Mouse (Mus musculus) natural killer cell, adult 2 months (primary cell): Measurements from ENCODE around the gene Prmt1.
"Not testable (repeated sequence)": the region's sequence is repeated elsewhere in the genome, so short reads cannot be mapped to it uniquely, and the experiment has no call there.

Experiments used
- DNase-seq, 2 experiments: peaks; one replicate each; pipeline ENCODE4 v3.0.0; 2022; ENCODE audit warnings: low spot score in 2 of 2

Gene Prmt1

DNA sequence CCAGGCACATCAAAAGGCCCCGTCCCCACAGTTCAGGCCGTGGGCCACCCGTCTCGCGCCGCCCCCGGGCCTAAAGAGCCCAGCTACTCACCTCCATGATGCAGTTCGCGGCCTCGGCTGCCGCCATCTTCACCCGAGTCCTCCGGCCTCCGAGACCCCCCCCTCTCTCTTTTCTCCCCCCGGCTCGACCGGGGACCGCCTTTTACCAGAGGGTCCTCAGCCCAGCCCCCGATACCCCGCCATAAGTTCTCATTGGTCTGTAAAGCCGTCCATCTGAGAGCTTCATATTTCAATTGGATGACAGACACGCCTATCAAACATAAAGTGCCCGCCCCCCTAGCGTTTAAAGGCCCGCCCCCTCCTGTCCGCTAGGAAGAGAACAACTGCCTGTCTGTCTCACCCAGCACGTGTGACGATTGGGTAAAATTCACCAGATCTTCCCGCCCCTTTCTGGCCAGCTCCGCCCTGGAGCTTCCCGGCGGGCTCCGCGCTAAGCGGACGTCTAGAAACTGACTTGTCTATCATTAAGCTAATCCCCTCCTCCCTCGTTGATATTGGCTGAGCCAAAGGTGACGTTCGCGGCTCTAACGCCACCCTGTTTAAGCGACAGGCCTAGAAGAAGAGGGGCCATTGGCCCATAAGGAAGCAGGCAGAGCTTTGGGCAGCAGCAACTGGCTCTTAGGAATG is at the start of gene Prmt1:
TSS of gene Prmt1 (minus strand) at position 377 of the 687 bp plus-strand sequence.
- peak; percentile 99 for DNase-seq

DNA sequence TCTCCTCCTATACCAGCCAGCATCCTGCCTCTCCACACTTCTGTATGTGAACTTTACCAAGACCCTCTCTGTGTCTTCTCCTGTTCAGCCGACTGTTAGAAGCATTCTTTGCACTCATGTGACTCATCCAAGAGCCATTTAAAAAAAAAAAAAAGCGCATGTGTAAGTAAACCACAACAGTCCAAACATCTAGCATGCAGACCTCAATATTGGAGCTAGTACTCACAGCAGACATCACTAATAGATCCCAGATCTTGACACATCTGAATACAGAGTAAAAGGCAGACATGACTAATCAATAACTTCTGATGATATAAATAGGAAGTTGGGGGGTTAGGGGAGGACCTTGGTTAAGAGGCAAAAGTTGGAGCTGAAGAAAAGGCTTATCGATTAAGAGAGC is 49.3 kb upstream of the Prmt1 start:
- DNase-seq = no peak

DNA sequence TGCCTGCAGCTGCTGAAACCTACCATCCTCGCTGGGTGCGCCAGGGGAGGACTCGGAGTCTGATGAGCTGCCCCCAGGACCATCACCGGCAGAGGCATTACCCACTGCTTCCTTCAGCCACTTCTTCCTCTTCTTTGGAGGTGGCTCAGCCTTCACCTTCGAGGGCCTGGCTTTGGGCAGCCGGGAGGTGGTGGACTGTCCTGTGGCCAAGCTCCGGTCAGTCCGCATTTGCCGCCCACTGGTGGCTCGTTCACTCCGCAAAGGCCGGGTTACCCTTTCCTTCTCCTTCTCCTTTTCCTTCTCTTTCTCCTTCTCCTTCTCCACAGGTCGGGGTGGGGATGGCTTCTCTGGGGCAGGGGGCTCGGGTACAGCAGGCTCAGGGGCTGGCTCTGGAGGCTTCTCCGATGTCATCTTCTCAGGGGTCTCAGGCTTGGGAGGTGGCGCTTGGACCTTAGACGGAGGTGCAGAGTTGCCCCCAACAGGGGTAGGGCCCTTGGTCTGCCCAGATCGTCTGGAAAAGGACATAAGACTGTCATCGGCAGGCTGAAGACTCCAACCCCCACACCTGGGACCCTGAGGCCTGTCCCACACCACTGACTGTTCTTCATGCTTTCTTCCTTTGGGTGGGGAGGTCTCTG is 47.5 kb upstream of the Prmt1 start:
- DNase-seq = no peak

DNA sequence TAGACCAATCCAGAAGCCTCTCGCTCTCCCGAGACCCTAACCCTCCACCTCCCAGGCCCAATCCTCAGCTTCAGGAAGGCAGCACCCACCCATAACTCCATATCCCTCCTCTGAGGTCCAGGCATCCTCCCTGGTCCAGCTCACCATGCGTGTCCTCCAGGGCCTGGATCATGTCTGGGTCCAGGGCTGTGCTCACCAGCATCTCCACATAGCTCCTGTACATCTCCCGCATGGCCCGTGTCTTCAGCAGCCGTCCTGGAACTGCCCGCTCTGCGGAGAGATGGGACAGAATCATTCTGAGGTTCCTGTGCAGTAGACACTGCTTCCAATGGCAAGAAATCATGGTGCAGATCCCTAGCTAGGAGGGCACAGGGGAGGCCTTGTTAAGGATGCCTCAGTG is 44.5 kb upstream of the Prmt1 start:
- no peak for DNase-seq

DNA sequence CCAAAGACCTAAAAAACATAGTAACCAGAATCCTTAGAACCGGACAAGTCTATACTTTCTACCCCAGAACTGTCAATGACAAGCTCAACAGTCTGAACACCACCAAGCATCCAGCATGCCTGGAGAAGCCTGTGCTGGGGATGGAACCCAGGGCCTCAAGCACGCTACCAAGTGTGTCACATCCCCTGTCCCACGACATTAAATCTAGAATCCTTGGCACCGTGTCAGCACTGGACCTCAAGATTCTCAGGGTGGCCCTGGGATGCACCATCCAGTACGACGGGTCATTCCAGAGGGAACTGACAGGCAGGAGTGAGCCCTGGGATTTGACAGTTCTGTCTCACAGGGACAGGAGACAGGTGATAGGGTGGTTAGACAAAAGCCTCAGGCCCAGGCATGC is 43.6 kb upstream of the Prmt1 start:
- DNase-seq = no peak

DNA sequence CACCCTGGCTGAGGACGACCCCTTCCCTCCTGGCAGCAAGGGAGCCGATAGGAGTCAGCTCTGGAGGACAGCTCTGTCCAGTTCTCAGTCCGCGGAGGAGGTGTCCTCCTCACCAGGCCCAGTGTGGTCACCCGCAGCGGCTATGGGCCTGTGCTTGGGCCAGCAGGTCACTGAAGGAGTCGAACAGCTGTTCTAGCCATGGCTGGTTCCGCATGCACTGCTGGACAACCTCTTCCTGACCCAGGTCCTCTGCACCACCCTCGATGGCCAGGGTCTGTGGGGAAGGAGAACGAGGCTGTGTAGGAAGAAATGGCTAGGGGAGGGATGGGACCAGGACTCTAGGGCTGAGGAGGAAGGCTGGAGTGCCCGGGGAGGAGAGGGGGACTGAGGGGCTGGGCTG is 42.0 kb upstream of the Prmt1 start:
- no peak for DNase-seq

DNA sequence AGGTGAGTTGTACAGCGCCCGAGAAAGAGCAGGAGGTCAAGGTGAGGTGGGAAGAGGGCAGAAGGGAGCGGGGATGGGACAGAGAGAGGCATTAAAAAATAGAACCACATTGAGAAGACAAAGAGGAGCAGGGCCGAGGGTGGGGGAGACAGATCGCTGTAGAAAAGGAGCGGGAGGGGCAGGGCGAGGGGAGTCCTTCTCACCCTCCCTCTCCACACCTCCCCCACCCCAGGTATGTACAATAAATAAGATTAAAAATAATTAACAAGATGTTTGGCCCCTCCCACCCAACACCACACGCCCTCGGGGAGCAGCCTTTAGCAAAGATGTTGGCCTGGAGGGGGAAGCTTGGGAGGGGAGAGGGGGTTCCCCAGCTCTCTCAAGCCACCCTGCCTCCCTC is 41.4 kb upstream of the Prmt1 start:
- DNase-seq = no peak

DNA sequence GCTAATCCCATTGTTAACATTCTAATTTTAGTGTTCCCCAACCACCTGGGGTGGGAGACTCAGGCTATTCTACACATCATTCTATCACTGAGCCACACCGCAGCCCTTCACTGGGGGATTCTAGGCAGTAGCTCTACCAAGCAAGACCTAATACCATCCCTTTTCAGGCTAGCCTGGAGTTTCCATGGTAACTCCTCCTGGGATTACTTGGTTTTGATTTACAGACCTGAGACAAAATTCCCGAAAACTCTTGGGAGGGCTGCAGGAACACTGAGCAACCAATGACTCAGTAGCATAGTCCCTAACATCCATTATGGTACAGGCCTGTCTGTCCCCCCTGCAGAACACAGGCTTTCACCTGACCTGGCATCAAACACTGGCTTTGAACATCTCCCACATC is 39.9 kb upstream of the Prmt1 start:
- DNase-seq = no peak

DNA sequence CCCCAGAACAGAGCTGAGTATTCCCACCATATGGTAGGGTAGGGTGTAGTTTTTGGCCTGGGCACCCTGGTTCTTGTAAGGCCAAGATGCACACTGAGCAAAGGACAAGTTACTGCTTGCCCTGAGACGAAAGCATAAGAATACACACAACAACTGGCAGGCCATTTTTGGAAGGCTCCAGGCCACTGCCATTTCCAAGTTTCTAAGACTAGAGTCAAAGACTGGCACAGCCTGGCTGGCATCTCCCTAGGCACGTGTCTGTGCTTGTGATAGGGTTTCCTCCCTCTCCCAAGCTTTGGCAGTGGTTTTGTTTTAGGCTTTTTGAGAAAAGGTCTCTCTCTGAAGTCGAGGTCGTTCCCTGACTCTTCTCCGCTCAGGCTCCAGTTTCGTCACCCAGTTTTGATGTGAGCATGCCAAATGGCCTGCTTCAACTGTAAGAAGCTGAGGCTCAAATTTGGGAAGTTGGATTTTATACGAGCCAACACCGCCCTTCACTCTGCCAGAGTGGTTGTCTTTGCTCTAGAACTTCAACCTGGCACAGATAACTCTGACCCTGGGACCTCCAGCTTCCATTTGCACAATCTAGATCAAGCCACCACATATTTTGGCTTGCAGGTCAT is 39.3 kb upstream of the Prmt1 start:
- DNase-seq = no peak

DNA sequence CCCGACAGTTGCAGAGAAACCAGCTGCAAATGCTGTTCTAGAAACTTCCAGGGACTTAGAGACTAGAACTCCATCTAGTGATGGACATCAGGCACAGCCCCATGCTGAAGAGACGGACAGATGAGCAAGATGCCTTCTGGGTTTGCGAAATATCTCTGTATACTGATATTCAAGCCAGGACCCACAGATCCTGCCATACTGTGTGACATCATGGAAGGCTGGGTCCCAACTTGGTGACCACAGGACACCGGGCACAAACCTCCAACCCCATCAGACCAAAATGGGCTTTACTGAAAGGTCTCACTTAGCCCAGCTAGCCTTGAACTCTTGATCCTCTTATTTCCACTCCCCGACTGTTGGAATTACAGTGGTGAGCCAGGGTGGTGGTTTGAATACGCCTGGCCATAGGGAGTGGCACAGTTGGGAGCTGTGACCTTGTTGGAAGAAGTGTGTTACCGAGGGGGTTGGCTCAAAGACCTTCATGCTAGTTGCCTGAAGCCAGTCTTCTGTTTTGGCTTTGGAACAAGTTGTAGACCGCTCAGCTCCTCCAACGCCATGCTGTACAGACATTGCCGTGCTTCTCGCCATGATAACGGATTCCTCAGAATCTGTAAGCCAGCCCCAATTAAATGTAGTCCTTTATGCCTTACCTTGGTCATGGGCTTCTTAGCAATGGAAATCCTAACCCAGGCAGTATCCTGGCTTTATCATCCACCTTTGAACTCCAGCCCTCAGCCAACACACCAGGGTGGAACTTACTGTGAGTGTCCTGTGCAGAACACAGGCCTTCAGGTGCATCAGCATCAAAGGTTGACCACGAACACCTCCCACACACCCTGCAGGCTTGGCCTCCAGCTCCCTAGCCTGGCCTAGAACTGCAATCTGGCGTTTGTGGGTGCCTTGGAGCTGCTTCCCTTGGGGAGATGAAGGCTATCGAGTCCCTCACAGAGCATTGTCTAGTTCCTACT is 38.2 kb upstream of the Prmt1 start:
- no peak for DNase-seq

DNA sequence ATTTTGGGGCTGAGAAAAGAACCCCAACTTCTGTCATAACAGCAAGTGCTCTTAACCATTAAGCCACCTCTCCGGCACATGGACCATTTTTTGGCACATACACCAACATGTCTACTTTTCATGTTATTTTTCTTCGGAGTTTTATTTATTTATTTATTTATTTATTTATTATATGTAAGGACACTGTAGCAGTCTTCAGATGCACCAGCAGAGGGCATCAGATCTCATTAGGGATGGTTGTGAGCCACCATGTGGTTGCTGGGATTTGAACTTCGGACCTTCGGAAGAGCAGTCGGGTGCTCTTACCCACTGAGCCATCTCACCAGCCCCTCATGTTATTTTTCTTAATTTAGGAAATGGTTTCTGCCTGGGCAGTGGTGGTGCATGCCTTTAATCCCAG is 37.3 kb upstream of the Prmt1 start:
- not testable (repeated sequence) for DNase-seq

DNA sequence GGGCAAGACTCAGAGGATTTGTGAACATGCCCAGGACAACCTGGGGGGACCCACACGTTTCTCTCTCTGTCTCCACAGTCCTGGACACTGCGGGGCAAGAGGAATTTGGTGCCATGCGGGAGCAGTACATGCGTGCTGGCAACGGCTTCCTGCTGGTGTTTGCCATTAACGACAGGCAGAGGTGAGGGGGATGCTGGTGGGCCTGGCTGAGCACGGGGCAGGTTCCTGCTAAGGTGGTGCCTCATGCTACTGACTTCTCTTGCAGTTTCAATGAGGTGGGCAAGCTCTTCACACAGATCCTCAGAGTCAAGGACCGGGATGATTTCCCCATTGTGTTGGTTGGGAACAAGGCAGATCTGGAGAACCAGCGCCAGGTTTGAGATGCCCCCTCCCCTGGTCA is 33.9 kb upstream of the Prmt1 start:
- no peak for DNase-seq

DNA sequence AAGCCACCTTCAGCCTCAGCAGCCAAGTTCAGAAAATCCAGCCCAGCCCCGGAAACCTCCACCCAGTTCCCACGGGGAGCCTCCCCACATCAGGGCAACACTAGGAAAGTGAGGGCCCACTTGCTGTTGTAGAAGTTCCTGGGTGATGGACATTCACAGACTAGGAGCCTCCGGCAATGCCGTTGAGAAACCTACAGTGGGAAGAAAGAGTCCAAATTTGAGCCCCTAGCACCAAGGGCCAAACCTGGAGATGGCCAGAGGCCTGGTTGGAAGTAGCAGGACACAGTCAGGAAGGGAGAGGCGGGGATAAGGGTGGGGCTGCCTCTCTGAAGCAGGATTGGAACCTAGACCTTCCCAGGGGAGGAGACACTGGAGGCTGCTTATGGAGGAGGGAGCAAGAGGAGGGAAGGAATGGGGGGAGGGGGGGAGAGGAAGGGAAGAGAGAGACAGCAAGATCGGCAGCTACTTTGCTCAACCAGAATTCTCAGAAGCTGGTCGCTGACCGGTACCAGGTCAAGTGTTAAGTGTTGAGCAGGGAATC is 32.7 kb upstream of the Prmt1 start:
- DNase-seq = no peak

DNA sequence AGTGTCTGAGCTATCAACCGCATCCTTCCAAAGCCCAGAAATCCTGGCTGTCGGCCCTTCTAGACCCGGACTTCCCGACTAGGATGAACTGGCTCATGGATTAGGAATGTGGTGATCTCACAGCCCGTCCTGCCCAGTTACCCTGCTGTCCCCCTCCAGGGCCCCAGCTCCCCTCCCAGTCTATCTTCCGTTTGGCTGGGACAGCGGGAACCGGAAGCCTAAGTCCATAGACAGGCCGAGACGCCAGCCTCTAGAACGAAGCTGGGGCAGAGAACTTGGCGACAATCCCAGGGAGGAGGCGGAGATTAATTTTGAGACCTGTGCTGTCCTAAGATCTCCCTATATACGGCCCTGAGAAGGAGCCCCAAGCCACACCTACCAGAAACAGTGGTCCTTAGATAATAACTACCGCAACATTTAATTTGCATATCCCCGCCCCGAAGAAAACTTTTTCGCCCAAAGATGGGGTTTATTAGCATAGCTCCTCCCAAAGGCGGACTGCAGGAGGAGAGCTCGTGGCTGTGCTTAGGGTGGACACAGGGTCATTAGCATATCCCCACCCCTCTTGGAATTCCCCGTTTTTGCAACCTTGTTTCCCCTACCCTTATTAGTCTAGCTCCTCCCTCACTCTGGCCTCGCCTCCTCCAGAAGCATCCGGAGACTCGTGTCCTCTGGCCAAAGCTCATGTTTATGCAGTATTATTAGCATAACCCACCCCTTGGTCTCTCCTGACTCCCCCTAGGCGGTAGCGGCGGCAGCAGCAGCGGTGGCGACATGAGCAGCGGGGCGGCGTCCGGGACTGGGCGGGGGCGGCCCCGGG is 31.1 kb upstream of the Prmt1 start, which contains the start of gene Rras:
TSS of gene Rras (plus strand) at position 720 of the 820 bp plus-strand sequence.
- peak; percentile 96 for DNase-seq

DNA sequence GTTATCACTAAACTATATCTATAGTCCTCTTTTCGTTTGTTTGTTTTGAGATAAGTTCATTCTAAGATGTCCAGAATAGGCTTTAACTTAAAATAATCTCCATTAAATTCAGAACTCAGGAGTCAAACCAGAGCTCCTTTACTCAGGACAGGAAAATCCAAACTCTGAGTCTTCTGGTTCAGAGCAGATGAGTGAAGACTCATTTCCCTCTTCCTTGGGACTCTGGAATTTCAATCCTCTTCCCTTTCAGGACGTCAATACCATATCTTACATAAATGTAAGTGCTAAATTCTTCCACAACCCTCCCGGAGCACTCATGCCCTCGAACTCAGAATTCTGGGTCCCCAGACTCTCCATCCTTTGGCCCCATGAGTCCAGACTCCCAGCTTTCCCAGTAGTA is 30.4 kb upstream of the Prmt1 start:
- DNase-seq = no peak

DNA sequence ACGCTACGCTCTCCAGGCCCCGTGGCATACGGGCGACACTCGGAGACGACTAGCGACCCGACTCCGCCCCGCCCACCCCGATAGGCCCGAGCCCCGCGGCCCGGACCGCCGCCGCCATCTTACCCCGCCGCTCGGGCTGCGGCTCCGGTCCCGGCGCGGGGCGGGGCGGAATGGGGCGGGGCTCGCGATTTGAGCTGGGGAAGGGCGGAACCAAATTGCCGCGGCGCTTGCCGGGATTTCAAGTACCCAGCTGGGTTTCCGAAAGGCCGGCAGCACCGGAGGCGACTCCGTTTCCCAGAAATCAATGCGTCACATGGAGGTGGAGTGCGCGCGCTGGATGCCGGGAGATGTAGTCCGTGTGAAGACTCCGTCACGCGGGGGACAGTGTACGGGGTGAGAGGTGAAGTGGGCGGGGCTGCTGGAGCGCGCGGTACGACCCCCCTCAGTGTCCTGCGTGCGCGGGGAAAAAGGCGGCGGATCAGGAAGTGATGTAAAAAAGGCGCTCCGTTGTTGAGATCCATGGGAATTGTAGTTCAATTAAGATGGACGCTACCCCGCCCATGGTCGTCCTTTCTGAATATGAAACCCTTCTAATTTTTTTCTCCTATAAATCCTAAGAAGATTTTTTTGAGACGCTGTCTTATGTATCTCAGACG is 29.7 kb upstream of the Prmt1 start, which contains the start of gene Scaf1:
TSS of gene Scaf1 (minus strand) at position 407 of the 656 bp plus-strand sequence.
- peak; percentile 99 for DNase-seq

DNA sequence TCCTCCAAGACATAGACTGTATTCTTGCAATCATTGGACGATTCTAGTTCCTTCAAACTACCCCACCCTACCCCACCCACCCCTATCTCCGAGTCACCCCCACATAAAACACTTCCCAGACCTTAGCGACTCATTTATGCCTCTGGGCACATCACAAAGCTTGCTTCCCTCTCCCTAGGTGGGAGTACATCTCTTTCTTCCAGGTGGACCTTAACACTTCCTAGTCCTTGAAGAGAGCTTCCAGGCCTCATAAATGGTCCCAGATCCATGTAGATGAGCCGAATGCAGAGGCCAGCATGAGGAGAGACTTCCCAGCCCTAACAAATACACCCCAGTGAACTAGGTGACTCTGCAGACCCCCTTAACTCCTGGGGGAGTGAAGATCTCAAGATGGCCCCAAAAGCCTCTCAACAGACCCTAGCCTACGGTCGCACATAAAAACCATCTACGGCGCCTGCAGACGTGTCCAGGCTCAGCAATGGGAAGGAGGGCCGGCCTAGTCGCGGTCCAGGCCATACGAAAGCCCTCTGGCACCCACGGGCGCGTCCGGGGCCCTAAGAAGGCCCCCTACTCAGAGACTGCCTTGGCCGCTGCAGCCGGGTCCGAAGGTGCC is 29.1 kb upstream of the Prmt1 start:
- peak in 1 of 2 experiments; percentile 7 for DNase-seq

DNA sequence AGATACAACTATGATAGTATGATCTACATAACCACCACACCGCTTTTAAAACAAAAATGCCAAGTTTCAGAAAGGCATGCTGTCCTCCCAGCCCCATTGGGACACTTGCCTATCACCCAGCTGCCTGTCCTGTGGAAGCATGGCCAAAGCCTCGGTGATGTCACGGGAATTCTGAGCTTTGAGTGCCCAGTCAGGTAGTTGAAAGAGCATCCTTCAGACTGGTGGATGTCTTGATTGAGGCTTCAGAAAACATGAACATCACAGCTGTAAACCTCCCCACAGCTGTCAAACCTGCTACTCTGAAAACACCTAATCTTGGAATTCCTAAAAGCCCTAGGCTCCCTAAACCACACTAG is 27.7 kb upstream of the Prmt1 start:
- no peak for DNase-seq

DNA sequence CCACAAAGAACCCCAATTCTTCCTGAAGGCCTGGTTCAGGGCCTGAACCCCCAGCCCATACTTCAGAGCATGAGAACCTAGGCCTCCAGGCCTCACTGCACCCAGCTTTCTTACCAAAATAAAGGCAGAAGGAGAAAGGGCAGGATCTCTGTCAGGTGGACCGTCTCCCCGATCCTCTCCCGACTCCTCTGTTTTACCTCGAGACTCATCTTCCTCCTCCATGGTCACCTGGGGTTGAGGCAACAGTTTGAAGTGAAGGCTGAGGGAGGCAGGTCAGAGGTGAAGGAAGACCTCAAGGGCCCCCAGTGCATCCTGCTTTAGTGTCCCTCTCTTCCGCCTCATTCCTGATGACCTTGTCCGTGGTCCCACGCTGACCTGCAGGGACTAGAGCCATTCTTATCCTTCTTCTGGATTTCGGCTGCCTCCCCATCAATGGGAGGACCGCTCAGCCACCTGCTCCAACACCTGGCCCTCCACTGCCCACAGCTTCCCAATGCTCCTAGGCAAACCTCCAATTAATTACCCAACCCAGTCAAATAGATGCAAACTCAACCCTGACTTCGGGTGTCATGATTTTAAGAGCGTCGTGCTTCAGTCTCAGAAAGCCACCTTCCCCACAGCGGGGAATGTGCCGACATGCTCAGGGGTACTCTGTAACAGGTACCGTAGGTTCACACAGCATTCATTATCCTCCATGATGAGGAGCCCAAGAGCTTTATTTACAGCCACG is 27.2 kb upstream of the Prmt1 start:
- no peak for DNase-seq
